Mouse (Mus musculus): ENCODE measurements around the gene Acr. TPM values are rescaled to one million over a fixed set of nuclear protein-coding genes. Genes with fewer than 3 reads are reported as not detected.

Acr gene
- polyA plus RNA-seq, 1 experiment from 2014 or later: 0.11 TPM

DNA sequence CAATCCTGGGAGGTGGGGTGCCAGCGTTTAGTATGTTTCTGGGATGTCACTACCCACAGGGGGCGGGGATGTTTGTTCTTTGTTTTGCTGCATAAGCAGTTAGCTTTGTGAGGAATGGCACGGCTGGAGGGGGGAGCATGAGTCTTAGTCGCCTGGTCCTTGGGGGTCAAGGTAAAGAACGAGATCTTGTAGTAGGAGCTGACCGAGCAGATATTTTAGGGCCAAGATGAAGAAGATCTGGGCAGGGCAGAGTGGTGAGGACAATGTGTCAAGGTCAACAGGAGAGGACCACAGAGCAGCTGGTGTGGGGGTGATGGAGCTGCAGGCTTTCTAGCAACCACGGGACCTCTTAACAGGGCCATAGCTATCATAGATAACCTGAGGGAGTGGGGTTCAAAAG, 40.7 kb upstream of the Acr start:
- H3K4me1 ChIP-seq (ENCODE audit: control insufficient read depth, insufficient read depth, low read length): peaks cover 15% of the 10 kb centered on the region
- no peak overlapping the region for H3K4me3 ChIP-seq (ENCODE audit: low read length)
- H3K27me3 ChIP-seq (replicated peaks; ENCODE audit: control insufficient read depth, insufficient read depth, low read length): peaks cover 22% of the 10 kb centered on the region
- WGBS: 76% methylated on average over 7 of the region's 7 CpGs
- H3K9me3 ChIP-seq (ENCODE audit: control insufficient read depth, low read length): no peaks in the 10 kb centered on the region
- H3K36me3 ChIP-seq (ENCODE audit: control insufficient read depth, insufficient read depth, low read length): no peaks in the 10 kb centered on the region
- H3K27ac ChIP-seq (ENCODE audit: low read length): no peak overlapping the region
- no peak for ATAC-seq
- no peak overlapping the region for H3K4me2 ChIP-seq (ENCODE audit: low read depth, low read length)
- no peak overlapping the region for H3K9ac ChIP-seq (ENCODE audit: low read depth, low read length)

DNA sequence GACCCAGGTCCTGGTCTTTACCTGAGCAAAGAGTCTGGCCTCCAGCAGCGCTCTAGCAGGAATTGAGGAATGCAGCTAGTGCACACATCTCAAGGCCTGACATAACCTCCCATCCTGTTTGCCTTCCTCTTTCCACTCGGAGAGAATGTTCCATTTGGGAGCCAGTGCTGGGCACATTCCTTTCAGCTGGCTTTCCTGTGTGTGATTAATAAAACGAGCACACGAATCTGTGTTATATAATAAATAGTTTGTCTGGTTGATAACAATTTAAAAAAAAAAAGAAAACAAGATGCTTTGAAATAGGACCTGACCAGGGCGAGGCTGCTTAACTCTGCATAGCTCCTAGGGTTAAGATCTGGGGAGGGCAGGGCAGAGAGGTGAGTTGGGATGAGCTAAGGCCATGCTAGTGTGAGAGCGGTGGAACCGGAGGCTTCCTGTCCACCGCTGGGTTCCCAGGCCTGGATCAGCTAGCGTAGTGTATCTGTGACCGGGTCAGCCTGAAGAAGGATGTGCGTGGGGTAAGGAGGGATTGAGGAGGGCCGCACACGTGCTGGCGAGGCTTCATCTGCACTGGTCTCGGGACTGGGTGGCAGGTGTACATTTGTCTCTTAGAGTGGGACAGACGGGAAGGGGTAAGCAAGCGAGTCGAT, 39.8 kb upstream of the Acr start:
- Histone ChIP-seq H3K36me3 (ENCODE audit: control insufficient read depth, insufficient read depth, low read length) (no peaks in the 10 kb centered on the region), H3K4me1 (ENCODE audit: control insufficient read depth, insufficient read depth, low read length) (peaks cover 13% of the 10 kb centered on the region), H3K4me3 (ENCODE audit: low read length) (no peak overlapping the region), H3K9me3 (ENCODE audit: control insufficient read depth, low read length) (no peaks in the 10 kb centered on the region), H3K4me2 (ENCODE audit: low read depth, low read length) (no peak overlapping the region), H3K27ac (ENCODE audit: low read length) (no peak overlapping the region), H3K27me3 (replicated peaks; ENCODE audit: control insufficient read depth, insufficient read depth, low read length) (peaks cover 13% of the 10 kb centered on the region), H3K9ac (ENCODE audit: low read depth, low read length) (no peak overlapping the region)
- WGBS: 78% methylated on average over 18 of the region's 18 CpGs
- no peak for ATAC-seq

DNA sequence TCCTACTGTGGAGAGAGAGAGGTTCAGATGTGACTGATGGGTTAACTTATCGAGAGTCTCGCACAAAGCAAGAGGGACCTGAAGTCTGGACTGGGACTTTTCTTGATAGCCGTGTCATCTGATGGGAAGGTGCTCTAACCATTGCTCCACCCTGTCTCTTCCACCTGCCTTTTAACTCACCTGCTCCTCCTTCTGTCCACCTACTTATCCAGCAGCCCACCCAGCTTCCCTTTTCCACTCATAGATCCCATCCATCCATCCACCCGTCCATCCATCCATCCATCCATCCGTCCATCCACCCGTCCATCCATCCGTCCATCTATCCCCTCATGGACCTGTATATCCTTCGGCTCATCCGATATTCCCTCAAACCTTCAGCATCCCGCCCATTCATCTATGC, 39.2 kb upstream of the Acr start:
- Histone ChIP-seq H3K36me3 (ENCODE audit: control insufficient read depth, insufficient read depth, low read length) (no peaks in the 10 kb centered on the region), H3K9ac (ENCODE audit: low read depth, low read length) (no peak overlapping the region), H3K4me2 (ENCODE audit: low read depth, low read length) (no peak overlapping the region), H3K27me3 (replicated peaks; ENCODE audit: control insufficient read depth, insufficient read depth, low read length) (peaks cover 10% of the 10 kb centered on the region), H3K4me3 (ENCODE audit: low read length) (no peak overlapping the region), H3K4me1 (ENCODE audit: control insufficient read depth, insufficient read depth, low read length) (peaks cover 12% of the 10 kb centered on the region), H3K27ac (ENCODE audit: low read length) (no peak overlapping the region), H3K9me3 (ENCODE audit: control insufficient read depth, low read length) (no peaks in the 10 kb centered on the region)
- no peak for ATAC-seq
- WGBS: 94% methylated on average over 10 of the region's 10 CpGs

DNA sequence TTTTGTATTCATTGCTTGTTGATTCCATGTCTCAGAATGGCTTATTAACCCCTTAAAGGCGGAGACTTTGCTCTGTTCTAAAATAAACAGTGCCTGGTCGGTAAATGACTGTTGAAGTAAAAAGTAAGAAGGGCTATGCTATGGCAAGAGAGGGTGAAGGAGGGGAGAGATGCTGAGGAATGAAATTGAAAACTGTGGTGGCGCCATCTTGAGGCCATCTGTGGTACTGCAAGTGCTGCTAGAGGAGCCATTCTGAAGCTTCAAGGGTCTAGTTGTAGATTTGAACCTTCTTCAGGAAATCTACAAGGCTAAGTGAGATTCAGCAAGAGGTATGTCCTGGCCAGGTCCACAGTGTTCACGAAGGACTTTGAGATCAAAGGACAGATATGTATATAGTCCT, 37.8 kb upstream of the Acr start:
- H3K9me3 ChIP-seq (ENCODE audit: control insufficient read depth, low read length): no peaks in the 10 kb centered on the region
- H3K4me2 ChIP-seq (ENCODE audit: low read depth, low read length): no peak overlapping the region
- no peak overlapping the region for H3K9ac ChIP-seq (ENCODE audit: low read depth, low read length)
- H3K4me3 ChIP-seq (ENCODE audit: low read length): no peak overlapping the region
- WGBS: 10% methylated on average over 4 of the region's 4 CpGs
- no peak overlapping the region for H3K27ac ChIP-seq (ENCODE audit: low read length)
- H3K36me3 ChIP-seq (ENCODE audit: control insufficient read depth, insufficient read depth, low read length): no peaks in the 10 kb centered on the region
- no peaks in the 10 kb centered on the region for H3K27me3 ChIP-seq (replicated peaks; ENCODE audit: control insufficient read depth, insufficient read depth, low read length)
- ATAC-seq: no peak
- H3K4me1 ChIP-seq (ENCODE audit: control insufficient read depth, insufficient read depth, low read length): peaks cover 6% of the 10 kb centered on the region; the same call in 1 of the 2 replicates

DNA sequence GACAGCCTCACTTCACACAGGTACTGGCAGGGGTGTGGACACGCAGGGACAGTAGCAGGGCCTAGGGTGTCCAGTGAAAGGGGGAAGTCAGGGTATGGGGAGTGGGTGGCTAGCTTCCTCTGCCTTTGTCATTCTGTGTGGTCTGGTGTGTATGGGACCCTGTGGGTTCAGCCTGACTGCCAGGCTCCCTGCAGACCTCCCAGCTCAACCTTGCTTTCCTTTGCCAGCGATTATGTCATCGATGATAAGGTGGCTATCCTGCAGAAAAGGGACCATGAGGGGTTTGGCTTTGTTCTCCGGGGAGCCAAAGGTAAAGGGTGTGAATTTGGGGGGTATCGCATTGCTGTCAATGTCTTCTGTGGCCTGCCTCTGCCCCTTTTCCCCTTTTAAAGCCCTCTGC, 36.7 kb upstream of the Acr start:
- Histone ChIP-seq H3K9me3 (ENCODE audit: control insufficient read depth, low read length) (no peaks in the 10 kb centered on the region), H3K27ac (ENCODE audit: low read length) (no peak overlapping the region), H3K4me1 (ENCODE audit: control insufficient read depth, insufficient read depth, low read length) (peaks cover 6% of the 10 kb centered on the region; the same call in 1 of the 2 replicates), H3K27me3 (replicated peaks; ENCODE audit: control insufficient read depth, insufficient read depth, low read length) (no peaks in the 10 kb centered on the region), H3K36me3 (ENCODE audit: control insufficient read depth, insufficient read depth, low read length) (no peaks in the 10 kb centered on the region), H3K4me2 (ENCODE audit: low read depth, low read length) (no peak overlapping the region), H3K4me3 (ENCODE audit: low read length) (no peak overlapping the region), H3K9ac (ENCODE audit: low read depth, low read length) (no peak overlapping the region)
- ATAC-seq: no peak
- 89% methylated on average over 5 of the region's 5 CpGs for WGBS

DNA sequence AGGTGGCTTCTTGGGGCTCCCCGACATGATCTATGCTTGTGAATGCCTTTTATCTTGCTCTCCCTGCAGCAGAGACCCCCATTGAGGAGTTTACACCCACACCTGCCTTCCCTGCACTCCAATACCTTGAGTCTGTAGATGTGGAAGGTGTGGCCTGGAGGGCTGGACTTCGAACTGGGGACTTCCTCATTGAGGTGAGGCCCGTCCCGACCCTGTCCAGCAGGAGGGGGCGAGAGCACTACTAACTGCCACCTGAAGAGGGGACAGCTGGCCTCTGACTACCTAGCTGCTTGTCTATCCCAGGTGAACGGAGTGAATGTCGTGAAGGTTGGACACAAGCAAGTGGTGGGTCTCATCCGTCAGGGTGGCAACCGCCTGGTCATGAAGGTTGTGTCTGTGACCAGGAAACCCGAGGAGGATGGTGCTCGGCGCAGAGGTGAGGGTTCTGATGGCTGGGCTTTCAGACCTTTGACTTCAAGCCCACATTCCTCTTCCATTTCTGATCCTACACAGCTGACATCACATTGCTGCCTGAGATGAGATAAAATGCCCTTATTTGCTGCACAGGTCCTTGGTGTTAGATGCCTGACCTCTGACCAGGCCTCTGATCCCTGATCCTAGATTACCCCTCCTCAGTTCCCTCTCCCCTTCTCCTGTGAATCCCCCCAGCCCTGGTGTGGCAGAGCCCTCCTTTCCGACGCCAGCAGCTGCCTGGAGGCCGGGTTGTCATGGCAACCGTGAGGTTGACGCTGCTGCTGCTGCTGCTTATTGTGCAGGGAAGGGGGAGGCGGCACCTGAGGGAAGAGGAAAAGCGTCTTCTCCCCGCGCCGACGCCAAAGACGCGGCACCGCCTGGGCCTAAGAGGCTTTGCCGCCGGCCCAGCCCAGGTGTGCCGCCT, 35.9 kb upstream of the Acr start:
- ATAC-seq: peak; percentile 72
- Histone ChIP-seq H3K9me3 (ENCODE audit: control insufficient read depth, low read length) (no peaks in the 10 kb centered on the region), H3K4me2 (ENCODE audit: low read depth, low read length) (0 out of 2 replicates have a peak overlapping the region, but pooled peaks have one; percentile 10), H3K9ac (ENCODE audit: low read depth, low read length) (no peak overlapping the region; the same call in 1 of the 2 replicates), H3K27ac (ENCODE audit: low read length) (no peak overlapping the region), H3K4me1 (ENCODE audit: control insufficient read depth, insufficient read depth, low read length) (peaks cover 6% of the 10 kb centered on the region; the same call in 1 of the 2 replicates), H3K4me3 (ENCODE audit: low read length) (no peak overlapping the region), H3K36me3 (ENCODE audit: control insufficient read depth, insufficient read depth, low read length) (no peaks in the 10 kb centered on the region), H3K27me3 (replicated peaks; ENCODE audit: control insufficient read depth, insufficient read depth, low read length) (no peaks in the 10 kb centered on the region)
- 28% methylated on average over 29 of the region's 29 CpGs for WGBS

DNA sequence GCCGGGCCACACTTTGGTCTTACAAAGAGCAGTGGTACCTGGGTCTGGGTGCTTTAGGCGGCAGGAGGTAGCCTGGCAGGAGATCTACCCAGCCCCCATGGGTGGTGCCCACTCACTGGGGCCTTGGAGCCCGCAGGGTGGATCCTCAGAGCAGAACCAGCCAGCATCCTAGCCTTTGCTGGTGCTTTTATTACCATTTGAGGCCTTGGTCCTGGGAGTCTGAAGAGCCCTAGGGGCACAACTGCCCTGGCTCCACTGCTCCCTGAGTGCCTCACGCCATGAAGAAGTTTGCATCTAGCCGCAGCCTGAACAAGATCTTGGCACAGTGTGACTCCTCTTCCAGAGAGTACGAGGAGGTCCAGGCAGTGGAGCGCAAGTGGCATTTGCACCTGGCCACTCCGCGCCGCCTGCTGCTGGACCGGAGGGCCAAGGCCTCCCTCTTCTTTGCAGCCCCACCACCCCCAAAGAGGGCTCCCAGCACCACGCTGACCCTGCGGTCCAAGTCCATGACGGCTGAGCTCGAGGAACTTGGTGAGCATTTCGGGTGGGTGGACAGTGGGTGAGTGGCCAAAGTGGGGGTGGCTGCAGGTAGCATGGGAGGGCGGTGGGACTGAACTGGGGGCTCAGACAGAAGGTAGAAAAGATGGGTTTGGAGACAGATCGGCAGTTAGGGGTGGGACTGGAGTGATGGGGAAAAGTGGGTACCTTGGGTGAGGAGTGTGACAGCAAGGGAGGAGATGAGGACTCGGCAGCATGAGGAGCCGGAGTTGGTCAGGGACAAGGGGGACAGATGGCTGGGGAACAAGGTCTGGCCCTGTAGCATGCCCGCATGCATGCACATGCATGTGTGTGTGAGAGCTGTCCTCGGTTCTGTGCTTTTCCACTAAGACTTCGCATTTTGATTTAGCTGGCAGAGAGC, 34.9 kb upstream of the Acr start:
- H3K9ac ChIP-seq (ENCODE audit: low read depth, low read length): no peak overlapping the region
- H3K4me3 ChIP-seq (ENCODE audit: low read length): no peak overlapping the region
- no peak for ATAC-seq
- 76% methylated on average over 23 of the region's 23 CpGs for WGBS
- H3K4me2 ChIP-seq (ENCODE audit: low read depth, low read length): 0 out of 2 replicates have a peak overlapping the region, but pooled peaks have one; percentile 10
- no peaks in the 10 kb centered on the region for H3K27me3 ChIP-seq (replicated peaks; ENCODE audit: control insufficient read depth, insufficient read depth, low read length)
- peaks cover 6% of the 10 kb centered on the region; the same call in 1 of the 2 replicates for H3K4me1 ChIP-seq (ENCODE audit: control insufficient read depth, insufficient read depth, low read length)
- no peak overlapping the region for H3K27ac ChIP-seq (ENCODE audit: low read length)
- H3K36me3 ChIP-seq (ENCODE audit: control insufficient read depth, insufficient read depth, low read length): no peaks in the 10 kb centered on the region
- no peaks in the 10 kb centered on the region for H3K9me3 ChIP-seq (ENCODE audit: control insufficient read depth, low read length)

DNA sequence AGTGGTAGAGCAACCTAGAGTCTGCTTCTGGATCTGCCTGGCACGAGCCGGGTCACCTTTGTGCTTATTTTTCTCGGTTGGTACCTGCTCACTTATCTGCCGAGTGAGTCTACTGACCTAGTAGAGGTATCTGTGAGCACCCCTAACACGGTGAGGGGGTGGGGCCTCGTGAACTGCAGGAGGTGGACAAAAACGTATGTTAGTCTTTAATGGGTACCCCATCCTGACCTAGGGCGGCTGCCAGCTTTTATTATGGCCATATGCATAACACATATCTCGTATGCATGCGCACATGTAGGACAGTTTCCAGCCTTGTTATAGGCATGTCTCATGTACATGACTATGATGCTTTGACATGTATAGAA, 34.3 kb upstream of the Acr start:
- no peak for ATAC-seq
- 91% methylated on average over 10 of the region's 10 CpGs for WGBS
- Histone ChIP-seq H3K36me3 (ENCODE audit: control insufficient read depth, insufficient read depth, low read length) (no peaks in the 10 kb centered on the region), H3K9me3 (ENCODE audit: control insufficient read depth, low read length) (no peaks in the 10 kb centered on the region), H3K27ac (ENCODE audit: low read length) (no peak overlapping the region), H3K4me3 (ENCODE audit: low read length) (no peak overlapping the region), H3K27me3 (replicated peaks; ENCODE audit: control insufficient read depth, insufficient read depth, low read length) (no peaks in the 10 kb centered on the region), H3K4me1 (ENCODE audit: control insufficient read depth, insufficient read depth, low read length) (peaks cover 6% of the 10 kb centered on the region; the same call in 1 of the 2 replicates), H3K4me2 (ENCODE audit: low read depth, low read length) (no peak overlapping the region), H3K9ac (ENCODE audit: low read depth, low read length) (no peak overlapping the region)

DNA sequence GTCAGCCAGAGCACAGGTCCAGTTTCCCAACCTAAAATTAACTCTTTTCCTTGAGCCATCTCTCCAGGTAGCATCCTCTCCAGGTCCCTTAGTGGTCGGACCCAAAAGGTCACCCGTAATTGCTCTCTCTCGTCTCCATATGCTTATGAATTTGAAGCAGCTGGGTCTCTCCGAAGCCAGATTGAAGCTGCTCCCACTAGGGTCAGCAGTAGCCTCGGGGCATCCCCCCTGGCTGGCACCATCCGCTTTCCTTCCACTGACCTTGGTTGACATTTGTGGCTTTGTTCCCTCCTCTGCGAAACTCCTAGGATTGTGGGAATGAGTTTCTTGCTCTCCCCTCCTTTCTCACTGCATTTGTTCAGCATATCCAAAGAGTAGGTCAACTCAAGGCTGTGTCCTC, 24.0 kb upstream of the Acr start:
- Histone ChIP-seq H3K4me3 (ENCODE audit: low read length) (no peak overlapping the region), H3K27ac (ENCODE audit: low read length) (no peak overlapping the region), H3K4me2 (ENCODE audit: low read depth, low read length) (no peak overlapping the region), H3K4me1 (ENCODE audit: control insufficient read depth, insufficient read depth, low read length) (no peaks in the 10 kb centered on the region), H3K27me3 (replicated peaks; ENCODE audit: control insufficient read depth, insufficient read depth, low read length) (peaks cover 15% of the 10 kb centered on the region; the same call in 1 of the 2 replicates), H3K9ac (ENCODE audit: low read depth, low read length) (no peak overlapping the region), H3K9me3 (ENCODE audit: control insufficient read depth, low read length) (no peaks in the 10 kb centered on the region), H3K36me3 (ENCODE audit: control insufficient read depth, insufficient read depth, low read length) (no peaks in the 10 kb centered on the region)
- no peak for ATAC-seq
- 88% methylated on average over 7 of the region's 7 CpGs for WGBS
